Mouse (Mus musculus): ENCODE data around the gene Ifitm6. TPM values are rescaled to one million over a fixed set of nuclear protein-coding genes. Genes with fewer than 3 reads are reported as not detected.
"Not testable (repeated sequence)": the region's sequence is repeated elsewhere in the genome, so short reads cannot be mapped to it uniquely, and the experiment has no call there.

Ifitm6 gene
- polyA plus RNA-seq (2015; fragmentation: Nextera tagmentation; extraction: Ambion mirVana), result 0.94 and 1.5 TPM in 2 replicates

- not testable (repeated sequence) for H3K27ac ChIP-seq (ENCODE audit: low read length); H3K4me3 ChIP-seq (ENCODE audit: low read length)
Observed at GRCm38 (mm10) chr7:141017824-141018223, at the start of gene Ifitm6. TSS of gene Ifitm6 (minus strand) at chr7:141017924.

GRCm38 (mm10) chr7:141064576-141064975, 46.9 kb upstream of the Ifitm6 start:
- Histone ChIP-seq H3K4me1 (ENCODE audit: insufficient read depth, low read length) (peaks cover 10% of the 10 kb centered on the region; the same call in 1 of the 2 replicates), H3K4me3 (ENCODE audit: low read length) (no peak overlapping the region), H3K9me3 (ENCODE audit: low read length) (no peaks in the 10 kb centered on the region), H3K9ac (replicated peaks; ENCODE audit: low read length) (no peak overlapping the region), H3K36me3 (ENCODE audit: insufficient read depth, low read length) (no peaks in the 10 kb centered on the region; the same call in 1 of the 2 replicates), H3K4me2 (replicated peaks; ENCODE audit: low read depth, low read length) (no peak overlapping the region), H3K27me3 (ENCODE audit: insufficient read depth, low read length) (no peaks in the 10 kb centered on the region), H3K27ac (ENCODE audit: low read length) (no peak overlapping the region)
- WGBS, result 87% methylated on average over 7 of the region's 7 CpGs
- no peak for ATAC-seq (ENCODE audit: low FRiP score, low TSS enrichment)

More at GRCm38 (mm10) chr7:141017824-141018223, at the start of gene Ifitm6:
- H3K4me1 ChIP-seq (ENCODE audit: insufficient read depth, low read length); H3K27me3 ChIP-seq (ENCODE audit: insufficient read depth, low read length); H3K9me3 ChIP-seq (ENCODE audit: low read length); H3K9ac ChIP-seq (replicated peaks; ENCODE audit: low read length); H3K36me3 ChIP-seq (ENCODE audit: insufficient read depth, low read length); H3K4me2 ChIP-seq (replicated peaks; ENCODE audit: low read depth, low read length); ATAC-seq (ENCODE audit: low FRiP score, low TSS enrichment): not testable (repeated sequence)
- 80% methylated on average over 1 of the region's 1 CpGs for WGBS

GRCm38 (mm10) chr7:141064175-141064574, 46.5 kb upstream of the Ifitm6 start:
- H3K36me3 ChIP-seq (ENCODE audit: insufficient read depth, low read length), result no peaks in the 10 kb centered on the region; the same call in 1 of the 2 replicates
- no peak for ATAC-seq (ENCODE audit: low FRiP score, low TSS enrichment)
- H3K27me3 ChIP-seq (ENCODE audit: insufficient read depth, low read length), result no peaks in the 10 kb centered on the region
- no peak overlapping the region for H3K9ac ChIP-seq (replicated peaks; ENCODE audit: low read length)
- no peaks in the 10 kb centered on the region for H3K9me3 ChIP-seq (ENCODE audit: low read length)
- WGBS, result 78% methylated on average over 7 of the region's 7 CpGs
- H3K4me3 ChIP-seq (ENCODE audit: low read length), result no peak overlapping the region
- H3K27ac ChIP-seq (ENCODE audit: low read length), result no peak overlapping the region
- peaks cover 10% of the 10 kb centered on the region; the same call in 1 of the 2 replicates for H3K4me1 ChIP-seq (ENCODE audit: insufficient read depth, low read length)
- no peak overlapping the region for H3K4me2 ChIP-seq (replicated peaks; ENCODE audit: low read depth, low read length)

- Histone ChIP-seq H3K27me3 (ENCODE audit: insufficient read depth, low read length) (no peaks in the 10 kb centered on the region), H3K27ac (ENCODE audit: low read length) (no peak overlapping the region), H3K4me1 (ENCODE audit: insufficient read depth, low read length) (peaks cover 10% of the 10 kb centered on the region; the same call in 1 of the 2 replicates), H3K4me2 (replicated peaks; ENCODE audit: low read depth, low read length) (no peak overlapping the region), H3K9ac (replicated peaks; ENCODE audit: low read length) (no peak overlapping the region), H3K9me3 (ENCODE audit: low read length) (no peaks in the 10 kb centered on the region), H3K4me3 (ENCODE audit: low read length) (no peak overlapping the region), H3K36me3 (ENCODE audit: insufficient read depth, low read length) (no peaks in the 10 kb centered on the region; the same call in 1 of the 2 replicates)
- WGBS, result 88% methylated on average over 3 of the region's 3 CpGs
- no peak for ATAC-seq (ENCODE audit: low FRiP score, low TSS enrichment)
Observed at GRCm38 (mm10) chr7:141063353-141063752, 45.6 kb upstream of the Ifitm6 start.

GRCm38 (mm10) chr7:141062525-141062924, 44.8 kb upstream of the Ifitm6 start:
- Histone ChIP-seq H3K4me1 (ENCODE audit: insufficient read depth, low read length) (peaks cover 10% of the 10 kb centered on the region; the same call in 1 of the 2 replicates), H3K4me3 (ENCODE audit: low read length) (no peak overlapping the region), H3K4me2 (replicated peaks; ENCODE audit: low read depth, low read length) (no peak overlapping the region), H3K27ac (ENCODE audit: low read length) (no peak overlapping the region), H3K9me3 (ENCODE audit: low read length) (no peaks in the 10 kb centered on the region), H3K36me3 (ENCODE audit: insufficient read depth, low read length) (no peaks in the 10 kb centered on the region; the same call in 1 of the 2 replicates), H3K27me3 (ENCODE audit: insufficient read depth, low read length) (no peaks in the 10 kb centered on the region), H3K9ac (replicated peaks; ENCODE audit: low read length) (no peak overlapping the region)
- WGBS, result 85% methylated on average over 7 of the region's 7 CpGs
- no peak for ATAC-seq (ENCODE audit: low FRiP score, low TSS enrichment)

GRCm38 (mm10) chr7:141061269-141061692, 43.6 kb upstream of the Ifitm6 start:
- ATAC-seq (ENCODE audit: low FRiP score, low TSS enrichment), result peak; percentile 54
- Histone ChIP-seq H3K9ac (replicated peaks; ENCODE audit: low read length) (peak overlapping the region; percentile 77), H3K36me3 (ENCODE audit: insufficient read depth, low read length) (no peaks in the 10 kb centered on the region; the same call in 1 of the 2 replicates), H3K27me3 (ENCODE audit: insufficient read depth, low read length) (no peaks in the 10 kb centered on the region), H3K4me2 (replicated peaks; ENCODE audit: low read depth, low read length) (peak overlapping the region; percentile 90), H3K4me3 (ENCODE audit: low read length) (peak overlapping the region; percentile 58), H3K9me3 (ENCODE audit: low read length) (no peaks in the 10 kb centered on the region), H3K4me1 (ENCODE audit: insufficient read depth, low read length) (peaks cover 10% of the 10 kb centered on the region; the same call in 1 of the 2 replicates), H3K27ac (ENCODE audit: low read length) (no peak overlapping the region)
- under 1% methylated on average over 37 of the region's 37 CpGs for WGBS

GRCm38 (mm10) chr7:141060426-141061242, 42.9 kb upstream of the Ifitm6 start, which contains the start of gene B4galnt4:
TSS of gene B4galnt4 (plus strand) at chr7:141061104.
- Histone ChIP-seq H3K4me1 (ENCODE audit: insufficient read depth, low read length) (peaks cover 10% of the 10 kb centered on the region; the same call in 1 of the 2 replicates), H3K27me3 (ENCODE audit: insufficient read depth, low read length) (no peaks in the 10 kb centered on the region), H3K9me3 (ENCODE audit: low read length) (no peaks in the 10 kb centered on the region), H3K27ac (ENCODE audit: low read length) (no peak within 1 kb of the TSS), H3K4me3 (ENCODE audit: low read length) (peak within 1 kb of the TSS; percentile 58), H3K9ac (replicated peaks; ENCODE audit: low read length) (peak within 1 kb of the TSS; percentile 77), H3K4me2 (replicated peaks; ENCODE audit: low read depth, low read length) (peak within 1 kb of the TSS; percentile 90), H3K36me3 (ENCODE audit: insufficient read depth, low read length) (no peaks in the 10 kb centered on the region; the same call in 1 of the 2 replicates)
- ATAC-seq (ENCODE audit: low FRiP score, low TSS enrichment), result peak; percentile 95
- 1% methylated on average over 71 of the region's 72 CpGs for WGBS

- peak overlapping the region; percentile 58 for H3K4me3 ChIP-seq (ENCODE audit: low read length)
- H3K4me1 ChIP-seq (ENCODE audit: insufficient read depth, low read length), result peaks cover 10% of the 10 kb centered on the region; the same call in 1 of the 2 replicates
- 59% methylated on average over 2 of the region's 2 CpGs for WGBS
- ATAC-seq (ENCODE audit: low FRiP score, low TSS enrichment), result peak; percentile 19; the same call in 1 of the 2 replicates
- peak overlapping the region; percentile 77 for H3K9ac ChIP-seq (replicated peaks; ENCODE audit: low read length)
- H3K36me3 ChIP-seq (ENCODE audit: insufficient read depth, low read length), result no peaks in the 10 kb centered on the region
- H3K27ac ChIP-seq (ENCODE audit: low read length), result no peak overlapping the region
- H3K27me3 ChIP-seq (ENCODE audit: insufficient read depth, low read length), result no peaks in the 10 kb centered on the region
- peak overlapping the region; percentile 90 for H3K4me2 ChIP-seq (replicated peaks; ENCODE audit: low read depth, low read length)
- no peaks in the 10 kb centered on the region for H3K9me3 ChIP-seq (ENCODE audit: low read length)
Observed at GRCm38 (mm10) chr7:141059929-141060328, 42.2 kb upstream of the Ifitm6 start.

- H3K9me3 ChIP-seq (ENCODE audit: low read length), result no peaks in the 10 kb centered on the region
- no peaks in the 10 kb centered on the region for H3K27me3 ChIP-seq (ENCODE audit: insufficient read depth, low read length)
- no peaks in the 10 kb centered on the region for H3K36me3 ChIP-seq (ENCODE audit: insufficient read depth, low read length)
- no peak overlapping the region for H3K9ac ChIP-seq (replicated peaks; ENCODE audit: low read length)
- no peak overlapping the region for H3K4me3 ChIP-seq (ENCODE audit: low read length)
- no peak for ATAC-seq (ENCODE audit: low FRiP score, low TSS enrichment)
- no peak overlapping the region for H3K27ac ChIP-seq (ENCODE audit: low read length)
- H3K4me1 ChIP-seq (ENCODE audit: insufficient read depth, low read length), result peaks cover 10% of the 10 kb centered on the region; the same call in 1 of the 2 replicates
- no peak overlapping the region for H3K4me2 ChIP-seq (replicated peaks; ENCODE audit: low read depth, low read length)
- 92% methylated on average over 14 of the region's 14 CpGs for WGBS
Observed at GRCm38 (mm10) chr7:141058601-141059341, 41.0 kb upstream of the Ifitm6 start.

Measured in kidney, embryonic 16.5 days (tissue).